Mouse (Mus musculus) lung, embryonic 15.5 days (tissue): ENCODE measurements at regions not wholly inside any gene's neighbourhood (a gene's known extent, or its start where the extent isn't known, plus 50 kb on each side); places are given as distances from the start of the nearest gene placed in this dataset.

Source experiments
- ATAC-seq: fragments of 200-750 bp; cut with Nextera tagmentation; 2 replicates; pipeline ENCODE4 v1.8.0; 2017; ENCODE audit warnings: moderate number of reproducible peaks, borderline replicate concordance; ENCODE audit not compliant: low FRiP score, low TSS enrichment; ENCODE audit errors: extremely low read depth
- H3K27ac ChIP-seq: fragments of 300-500 bp; sonication (generic); 2 replicates; pipeline ENCODE4 v1.5.1; 2015; ENCODE audit warnings: moderate library complexity, mild to moderate bottlenecking, inconsistent platforms
- H3K27me3 ChIP-seq: fragments of 300-500 bp; sonication (generic); 2 replicates; pipeline ENCODE4 v1.6.1; 2015; ENCODE audit warnings: inconsistent platforms
- H3K36me3 ChIP-seq: fragments of 300-500 bp; sonication (generic); 2 replicates; pipeline ENCODE4 v1.6.1; 2015; ENCODE audit warnings: inconsistent platforms
- H3K4me1 ChIP-seq: fragments of 300-500 bp; sonication (generic); 2 replicates; pipeline ENCODE4 v1.6.1; 2015; ENCODE audit warnings: inconsistent platforms
- H3K4me2 ChIP-seq: fragments of 300-500 bp; sonication (generic); 2 replicates; pipeline ENCODE4 v1.6.1; 2015; ENCODE audit warnings: inconsistent platforms, mild to moderate bottlenecking, moderate library complexity
- H3K4me3 ChIP-seq: fragments of 300-500 bp; sonication (generic); 2 replicates; pipeline ENCODE4 v1.5.1; 2015; ENCODE audit warnings: mild to moderate bottlenecking, inconsistent platforms
- H3K9ac ChIP-seq: fragments of 300-500 bp; sonication (generic); 2 replicates; pipeline ENCODE4 v1.6.1; 2015; ENCODE audit warnings: inconsistent platforms
- H3K9me3 ChIP-seq: fragments of 300-500 bp; sonication (generic); 2 replicates; pipeline ENCODE4 v1.6.1; 2016; ENCODE audit warnings: inconsistent platforms
- WGBS: fragments of 180-500 bp; shearing (Covaris S2); methylation state at CpG from one replicate; pipeline ENCODE4 v1.1.7; 2015; 5-methylcytosine and 5-hydroxymethylcytosine counted together

- no peaks in the 10 kb centered on the region for H3K9me3 ChIP-seq
- no peaks in the 10 kb centered on the region for H3K27me3 ChIP-seq
- no peak overlapping the region for H3K27ac ChIP-seq
- H3K4me2 ChIP-seq: no peak overlapping the region
- no peak overlapping the region for H3K4me3 ChIP-seq
- WGBS: 84% methylated on average over 6 of the region's 6 CpGs
- no peak for ATAC-seq
- no peaks in the 10 kb centered on the region for H3K4me1 ChIP-seq
- no peaks in the 10 kb centered on the region for H3K36me3 ChIP-seq
- no peak overlapping the region for H3K9ac ChIP-seq
These were observed 221.2 kb upstream of the Rnaseh2b start for GRCm38 (mm10) chr14:62071140-62071539.

GRCm38 (mm10) chr14:62084047-62084446 lies 208.3 kb upstream of the Rnaseh2b start:
- no peak overlapping the region for H3K4me3 ChIP-seq
- 47% methylated on average over 2 of the region's 2 CpGs for WGBS
- no peak overlapping the region for H3K27ac ChIP-seq
- ATAC-seq: no peak
- no peaks in the 10 kb centered on the region for H3K27me3 ChIP-seq
- H3K9me3 ChIP-seq: no peaks in the 10 kb centered on the region
- H3K4me1 ChIP-seq: no peaks in the 10 kb centered on the region
- H3K36me3 ChIP-seq: no peaks in the 10 kb centered on the region
- H3K4me2 ChIP-seq: no peak overlapping the region
- no peak overlapping the region for H3K9ac ChIP-seq

- WGBS: 70% methylated on average over 3 of the region's 3 CpGs
- Histone ChIP-seq H3K27ac (no peak overlapping the region), H3K9ac (no peak overlapping the region), H3K4me1 (no peaks in the 10 kb centered on the region), H3K4me2 (no peak overlapping the region), H3K4me3 (no peak overlapping the region), H3K36me3 (no peaks in the 10 kb centered on the region), H3K27me3 (no peaks in the 10 kb centered on the region), H3K9me3 (no peaks in the 10 kb centered on the region)
- no peak for ATAC-seq
These were observed 204.2 kb upstream of the Rnaseh2b start for GRCm38 (mm10) chr14:62088174-62088573.

- Histone ChIP-seq H3K4me2 (no peak overlapping the region), H3K4me1 (0 out of 2 replicates have a peak, but pooled peaks cover 8% of the 10 kb centered on the region), H3K27ac (0 out of 2 replicates have a peak overlapping the region, but pooled peaks have one; percentile 31), H3K4me3 (no peak overlapping the region), H3K9ac (no peak overlapping the region), H3K9me3 (no peaks in the 10 kb centered on the region), H3K27me3 (no peaks in the 10 kb centered on the region), H3K36me3 (no peaks in the 10 kb centered on the region)
- 48% methylated on average over 3 of the region's 3 CpGs for WGBS
- ATAC-seq: peak; percentile 49; the same call in 1 of the 2 replicates
These were observed 174.9 kb upstream of the Rnaseh2b start for GRCm38 (mm10) chr14:62117532-62117931.

- H3K36me3 ChIP-seq: no peaks in the 10 kb centered on the region
- WGBS: 10% methylated on average over 2 of the region's 2 CpGs
- no peak overlapping the region for H3K4me3 ChIP-seq
- peak; percentile 83 for ATAC-seq
- H3K27ac ChIP-seq: no peak overlapping the region
- no peak overlapping the region for H3K4me2 ChIP-seq
- H3K9me3 ChIP-seq: no peaks in the 10 kb centered on the region
- no peak overlapping the region for H3K9ac ChIP-seq
- H3K4me1 ChIP-seq: 0 out of 2 replicates have a peak, but pooled peaks cover 8% of the 10 kb centered on the region
- H3K27me3 ChIP-seq: no peaks in the 10 kb centered on the region
These were observed 173.8 kb upstream of the Rnaseh2b start for GRCm38 (mm10) chr14:62118542-62118953.

- H3K27ac ChIP-seq: no peak overlapping the region
- ATAC-seq: no peak
- no peak overlapping the region for H3K4me3 ChIP-seq
- 0 out of 2 replicates have a peak, but pooled peaks cover 9% of the 10 kb centered on the region for H3K4me1 ChIP-seq
- no peaks in the 10 kb centered on the region for H3K27me3 ChIP-seq
- no peak overlapping the region for H3K4me2 ChIP-seq
- no peak overlapping the region for H3K9ac ChIP-seq
- WGBS: 80% methylated on average over 6 of the region's 6 CpGs
- H3K9me3 ChIP-seq: no peaks in the 10 kb centered on the region
- no peaks in the 10 kb centered on the region for H3K36me3 ChIP-seq
These were observed 163.5 kb upstream of the Rnaseh2b start for GRCm38 (mm10) chr14:62128918-62129317.

- Histone ChIP-seq H3K36me3 (no peaks in the 10 kb centered on the region), H3K4me2 (no peak overlapping the region), H3K9me3 (no peaks in the 10 kb centered on the region), H3K27ac (peak overlapping the region; percentile 7; the same call in 1 of the 2 replicates), H3K9ac (no peak overlapping the region), H3K27me3 (no peaks in the 10 kb centered on the region), H3K4me1 (0 out of 2 replicates have a peak, but pooled peaks cover 9% of the 10 kb centered on the region), H3K4me3 (no peak overlapping the region)
- peak; percentile 90; the same call in 1 of the 2 replicates for ATAC-seq
- 21% methylated on average over 8 of the region's 8 CpGs for WGBS
These were observed 160.0 kb upstream of the Rnaseh2b start for GRCm38 (mm10) chr14:62132353-62132816.

GRCm38 (mm10) chr14:62137981-62138380 lies 154.4 kb upstream of the Rnaseh2b start:
- no peaks in the 10 kb centered on the region for H3K36me3 ChIP-seq
- H3K9me3 ChIP-seq: no peaks in the 10 kb centered on the region
- ATAC-seq: no peak
- H3K27me3 ChIP-seq: no peaks in the 10 kb centered on the region
- H3K4me2 ChIP-seq: no peak overlapping the region
- 0 out of 2 replicates have a peak, but pooled peaks cover under 1% of the 10 kb centered on the region for H3K4me1 ChIP-seq
- WGBS: 65% methylated on average over 5 of the region's 5 CpGs
- H3K4me3 ChIP-seq: no peak overlapping the region
- H3K9ac ChIP-seq: no peak overlapping the region
- no peak overlapping the region for H3K27ac ChIP-seq

GRCm38 (mm10) chr14:62144385-62145030 lies 147.9 kb upstream of the Rnaseh2b start:
- peak overlapping the region; percentile 25 for H3K4me2 ChIP-seq
- WGBS: 45% methylated on average over 17 of the region's 17 CpGs
- no peaks in the 10 kb centered on the region for H3K9me3 ChIP-seq
- ATAC-seq: no peak
- H3K4me1 ChIP-seq: no peaks in the 10 kb centered on the region
- H3K9ac ChIP-seq: no peak overlapping the region
- H3K27me3 ChIP-seq: no peaks in the 10 kb centered on the region
- H3K36me3 ChIP-seq: no peaks in the 10 kb centered on the region
- no peak overlapping the region for H3K27ac ChIP-seq
- H3K4me3 ChIP-seq: no peak overlapping the region

GRCm38 (mm10) chr14:62157038-62157716 lies 135.2 kb upstream of the Rnaseh2b start:
- H3K27me3 ChIP-seq: peaks cover 3% of the 10 kb centered on the region; the same call in 1 of the 2 replicates
- 73% methylated on average over 7 of the region's 7 CpGs for WGBS
- no peak overlapping the region for H3K9ac ChIP-seq
- H3K27ac ChIP-seq: no peak overlapping the region
- no peak overlapping the region for H3K4me3 ChIP-seq
- H3K4me2 ChIP-seq: no peak overlapping the region
- H3K9me3 ChIP-seq: no peaks in the 10 kb centered on the region
- no peaks in the 10 kb centered on the region for H3K4me1 ChIP-seq
- H3K36me3 ChIP-seq: no peaks in the 10 kb centered on the region
- no peak for ATAC-seq

GRCm38 (mm10) chr14:62159690-62160089 lies 132.7 kb upstream of the Rnaseh2b start:
- no peaks in the 10 kb centered on the region for H3K27me3 ChIP-seq
- H3K4me2 ChIP-seq: no peak overlapping the region
- H3K9me3 ChIP-seq: no peaks in the 10 kb centered on the region
- H3K36me3 ChIP-seq: no peaks in the 10 kb centered on the region
- H3K27ac ChIP-seq: no peak overlapping the region
- H3K9ac ChIP-seq: no peak overlapping the region
- ATAC-seq: no peak
- no peak overlapping the region for H3K4me3 ChIP-seq
- peaks cover 17% of the 10 kb centered on the region for H3K4me1 ChIP-seq
- 70% methylated on average over 2 of the region's 2 CpGs for WGBS

- Histone ChIP-seq H3K4me2 (no peak overlapping the region), H3K4me3 (no peak overlapping the region), H3K27me3 (no peaks in the 10 kb centered on the region), H3K36me3 (no peaks in the 10 kb centered on the region), H3K27ac (peak overlapping the region; percentile 69), H3K4me1 (peaks cover 27% of the 10 kb centered on the region), H3K9me3 (no peaks in the 10 kb centered on the region), H3K9ac (no peak overlapping the region)
- ATAC-seq: peak; percentile 85
- 36% methylated on average over 12 of the region's 12 CpGs for WGBS
These were observed 129.1 kb upstream of the Rnaseh2b start for GRCm38 (mm10) chr14:62163120-62163796.
